Comparison of ENCODE assay signal across 13 mouse cellular contexts in genomic region chr19:15456943-15457735, GRCm38 (mm10).
A peak's percentile ranks its signal among the peaks of the same experiment; 100 is the strongest.
DNase-seq lines count a peak whose midpoint lies in the region; ATAC-seq lines count a peak whose summit lies in the region.
"Had no signal": no experiment of that assay in that cellular context is flagged by ENCODE, and none has a peak within 500 bp of the region (broad histone marks: within the 10 kb centered on the region; RNA-seq: fewer than 3 reads in every experiment).

No protein-coding gene starts in this region.

- ATAC-seq in embryonic facial prominence, embryonic 11.5 days (replicated peaks; ENCODE audit: insufficient number of reproducible peaks, low FRiP score, low TSS enrichment, low read depth), result no peak
- ATAC-seq: liver, embryonic 12.5 days had no signal

- no peak overlapping the region for H3K9ac ChIP-seq in embryonic facial prominence, embryonic 11.5 days (replicated peaks; ENCODE audit: low read length)
- H3K9ac ChIP-seq: liver, embryonic 12.5 days had no signal

- H3K36me3 ChIP-seq in embryonic facial prominence, embryonic 11.5 days (replicated peaks; ENCODE audit: control insufficient read depth, insufficient read depth, low read depth, low read length), result no peaks in the 10 kb centered on the region
- H3K36me3 ChIP-seq: liver, embryonic 12.5 days had no signal

- no peaks in the 10 kb centered on the region for H3K27me3 ChIP-seq in embryonic facial prominence, embryonic 11.5 days (ENCODE audit: control insufficient read depth, insufficient read depth, low read length)
- H3K27me3 ChIP-seq: liver, embryonic 12.5 days had no signal

- WGBS in embryonic facial prominence, embryonic 11.5 days, result 38% methylated on average over 9 of the region's 9 CpGs

- no peaks in the 10 kb centered on the region for H3K4me1 ChIP-seq in embryonic facial prominence, embryonic 11.5 days (ENCODE audit: control insufficient read depth, insufficient read depth, low read length)
- H3K4me1 ChIP-seq: liver, embryonic 12.5 days had no signal

- H3K27ac ChIP-seq in embryonic facial prominence, embryonic 11.5 days (replicated peaks; ENCODE audit: low read depth, low read length), result no peak overlapping the region
- H3K27ac ChIP-seq: liver, embryonic 12.5 days; macrophage had no signal

- H3K4me2 ChIP-seq in embryonic facial prominence, embryonic 11.5 days (ENCODE audit: low read depth, low read length), result no peak overlapping the region
- H3K4me2 ChIP-seq: liver, embryonic 12.5 days had no signal

- no peaks in the 10 kb centered on the region for H3K9me3 ChIP-seq in embryonic facial prominence, embryonic 11.5 days (replicated peaks; ENCODE audit: control insufficient read depth, low read length)
- H3K9me3 ChIP-seq: liver, embryonic 12.5 days had no signal

- H3K4me3 ChIP-seq in embryonic facial prominence, embryonic 11.5 days (ENCODE audit: low read depth, low read length), result no peak overlapping the region
- H3K4me3 ChIP-seq: liver, embryonic 12.5 days had no signal

- DNase-seq in kidney, postnatal 4 days, result peak; percentile 11 to 13
- DNase-seq in kidney, postnatal 36 days, result no peak
- peak; percentile 21 to 25 for DNase-seq in urinary bladder, adult 18-20 months (ENCODE audit: low spot score in 2 of 2)
- DNase-seq in urinary bladder, postnatal 4 days (ENCODE audit: low spot score in 2 of 2), result no peak
- DNase-seq in embryonic facial prominence, embryonic 11.5 days (ENCODE audit: low spot score), result peak; percentile 30
- DNase-seq in right cerebral cortex, postnatal 36 days (ENCODE audit: low spot score in 2 of 2), result no peak
- DNase-seq in gastrocnemius, adult 18-20 months (ENCODE audit: low spot score), result no peak
- DNase-seq: cerebellum, postnatal 10 days; heart, adult 18-20 months; heart, postnatal 4 days; kidney, adult 18-20 months had no signal

Comparison
In these comparisons a context has a peak if more than half of its experiments do, and no peak if none do; other contexts are left out.
1. DNase-seq: peak in kidney, postnatal 4 days (2 of 2), urinary bladder, adult 18-20 months (2 of 2) and embryonic facial prominence, embryonic 11.5 days (single experiment); none in kidney, postnatal 36 days (0 of 2), urinary bladder, postnatal 4 days (0 of 2), right cerebral cortex, postnatal 36 days (0 of 2) and gastrocnemius, adult 18-20 months (single experiment).